Mouse (Mus musculus): ENCODE data around the gene Pga5. TPM values are rescaled to one million over a fixed set of nuclear protein-coding genes. Genes with fewer than 3 reads are reported as not detected.

The Pga5 gene
- 0.40 TPM in 1 of 2 replicates, not detected in the other for polyA plus RNA-seq (2015; fragmentation: Nextera tagmentation; extraction: Ambion mirVana)

DNA sequence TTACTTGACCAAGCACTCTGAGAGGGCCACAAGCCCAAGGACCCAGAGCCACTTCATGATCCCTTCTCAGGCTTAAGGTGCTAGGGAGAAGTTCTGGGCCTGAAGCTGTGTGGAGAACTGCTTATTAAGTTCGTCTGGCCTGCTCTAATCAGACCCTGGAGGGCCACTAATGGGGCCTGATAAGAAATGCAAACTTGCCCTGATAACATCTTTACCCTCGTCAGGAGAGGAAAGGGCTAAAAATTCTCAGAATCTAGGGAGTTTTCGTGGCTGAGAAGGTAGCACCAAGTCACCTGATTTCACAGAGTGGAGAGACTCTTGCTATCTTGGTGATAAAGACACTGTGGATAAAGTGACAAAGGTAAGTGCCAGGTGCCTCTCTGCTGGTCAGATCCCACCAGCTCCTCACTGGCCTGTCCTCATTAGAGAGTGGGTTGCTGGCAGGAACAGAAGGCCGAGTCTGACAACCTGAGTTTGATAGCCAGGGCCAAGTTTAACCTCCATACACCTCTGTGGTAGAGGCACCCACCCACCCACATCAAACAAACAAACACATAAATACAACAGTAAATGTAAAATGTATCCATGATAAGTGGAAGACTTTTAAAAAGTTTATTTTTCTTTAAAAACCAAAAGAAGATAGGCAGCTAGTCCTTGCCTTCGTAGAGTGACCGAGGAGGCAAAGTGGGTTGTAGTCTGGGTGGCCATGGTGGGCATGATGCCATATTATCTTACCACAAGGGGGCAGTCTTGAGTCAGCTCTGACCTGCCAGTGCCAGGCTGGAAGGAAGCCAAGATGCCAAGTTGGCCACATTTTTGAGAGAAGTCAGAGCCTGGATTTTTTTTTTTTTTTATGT lies at the start of gene Pga5:
Gene Pga5 (minus strand): TSS at position 157 of the 857 bp plus-strand sequence.

DNA sequence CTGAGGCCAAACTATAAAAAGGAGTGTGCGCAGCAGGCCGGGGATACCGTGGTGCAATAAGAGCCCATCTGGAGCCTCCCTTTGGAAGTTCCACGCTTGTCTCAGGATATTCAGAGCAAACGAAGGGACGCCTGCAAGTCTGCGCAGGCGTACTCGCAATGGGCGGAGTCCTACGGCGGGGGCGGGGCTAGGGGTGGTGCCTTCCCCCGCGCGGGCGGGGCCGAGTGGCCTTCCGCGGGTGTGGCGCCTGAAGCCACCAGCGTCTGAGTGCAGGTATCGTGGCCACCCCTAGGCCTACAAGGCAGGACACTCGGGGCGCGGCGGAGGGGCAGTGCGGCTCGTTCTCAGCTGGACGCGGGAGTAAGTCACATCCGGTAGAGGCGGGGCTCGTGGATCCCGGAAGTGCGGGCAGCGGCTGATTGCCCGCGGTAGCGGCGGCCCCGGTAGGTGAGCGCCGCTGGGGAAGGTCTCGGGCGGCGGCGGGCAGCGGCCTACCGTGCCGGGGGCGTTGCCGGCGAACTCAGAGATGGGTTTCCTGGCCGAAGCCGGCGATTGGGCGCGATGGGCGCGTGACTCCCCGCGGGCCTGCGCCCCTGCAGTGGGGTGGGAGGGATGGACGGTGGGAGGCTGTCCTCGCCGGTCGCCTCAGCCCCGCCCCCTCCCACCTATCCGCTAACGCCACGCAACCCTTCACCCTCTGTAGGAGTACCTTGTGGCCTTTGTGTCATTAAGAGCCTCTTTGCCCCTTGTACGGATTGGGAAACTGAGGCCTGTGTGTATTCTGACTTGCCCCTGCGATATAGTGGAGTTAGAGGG lies 10.9 kb upstream of the Pga5 start, which contains the start of gene Vps37c:
Gene Vps37c (plus strand): TSS at position 199 of the 816 bp plus-strand sequence.

DNA sequence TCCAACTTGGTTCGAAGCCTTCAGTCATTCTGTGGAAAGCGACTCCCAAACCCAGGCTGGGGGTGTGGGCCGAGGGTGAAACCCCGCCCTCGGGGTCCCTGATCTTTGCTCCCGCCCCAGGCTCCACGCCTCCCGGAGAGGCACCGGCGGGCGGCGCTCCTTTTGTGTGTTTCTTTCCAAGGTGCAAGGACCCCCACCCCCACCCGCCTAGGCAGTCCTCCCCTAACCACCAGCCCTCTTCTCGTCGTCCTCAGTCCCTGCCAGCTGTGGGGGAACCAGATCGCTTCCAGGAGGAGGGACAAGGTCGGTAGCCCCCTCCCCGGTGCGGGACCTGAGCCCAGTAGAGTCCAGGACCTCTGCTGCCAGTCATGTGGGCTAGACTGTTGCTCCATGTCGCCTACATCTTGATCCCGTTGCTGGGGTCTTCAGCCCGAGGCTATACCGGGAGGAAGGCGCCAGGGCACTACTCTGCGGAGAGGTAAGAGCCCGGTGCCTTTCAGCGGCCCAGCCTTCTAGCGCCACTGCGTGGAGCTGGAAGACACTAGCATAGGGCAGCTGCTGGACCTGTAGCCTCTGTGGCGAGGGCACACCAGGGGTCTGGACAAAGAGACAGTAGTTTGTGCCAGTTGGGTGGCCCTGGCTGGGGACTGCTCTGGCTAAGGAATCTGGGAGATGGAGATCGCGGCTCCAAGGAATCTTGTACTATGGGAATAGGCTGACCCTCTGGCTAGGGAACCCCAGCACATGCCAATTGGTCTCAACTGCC lies 43.6 kb downstream of the Pga5 start, which contains the start of gene Vwce:
Gene Vwce (plus strand): TSS at position 108 of the 766 bp plus-strand sequence.

Other genes starting within 250 kb of the Pga5 start
- gene Lrrc10b, start 220.6 kb downstream of the Pga5 start, polyA plus RNA-seq (2015; fragmentation: Nextera tagmentation; extraction: Ambion mirVana) = 0.12 and 0.28 TPM in 2 replicates
- gene Ppp1r32, start 195.1 kb downstream of the Pga5 start, polyA plus RNA-seq (2015; fragmentation: Nextera tagmentation; extraction: Ambion mirVana) = 0.17 TPM in 1 of 2 replicates, not detected in the other
- gene Cpsf7, start 152.8 kb downstream of the Pga5 start, polyA plus RNA-seq (2015; fragmentation: Nextera tagmentation; extraction: Ambion mirVana) = 17.2 and 17.3 TPM in 2 replicates
- gene Sdhaf2, start 151.9 kb downstream of the Pga5 start, polyA plus RNA-seq (2015; fragmentation: Nextera tagmentation; extraction: Ambion mirVana) = 44.2 and 47.1 TPM in 2 replicates
- gene Tmem216, start 121.8 kb downstream of the Pga5 start, polyA plus RNA-seq (2015; fragmentation: Nextera tagmentation; extraction: Ambion mirVana) = 12.1 and 17.5 TPM in 2 replicates
- 9.1 and 10.6 TPM in 2 replicates for gene Cyb561a3, start 100.9 kb downstream of the Pga5 start, polyA plus RNA-seq (2015; fragmentation: Nextera tagmentation; extraction: Ambion mirVana)
- 7.5 and 9.1 TPM in 2 replicates for gene Tmem138, start 100.7 kb downstream of the Pga5 start, polyA plus RNA-seq (2015; fragmentation: Nextera tagmentation; extraction: Ambion mirVana)
- gene Ddb1, start 72.7 kb downstream of the Pga5 start, polyA plus RNA-seq (2015; fragmentation: Nextera tagmentation; extraction: Ambion mirVana) = 177 and 194 TPM in 2 replicates
- 6.8 and 8.3 TPM in 2 replicates for gene Tkfc, start 72.4 kb downstream of the Pga5 start, polyA plus RNA-seq (2015; fragmentation: Nextera tagmentation; extraction: Ambion mirVana)
- 0.17 and 0.28 TPM in 2 replicates for gene Vwce, start 43.9 kb downstream of the Pga5 start, polyA plus RNA-seq (2015; fragmentation: Nextera tagmentation; extraction: Ambion mirVana)
- gene Vps37c, start 10.7 kb upstream of the Pga5 start, polyA plus RNA-seq (2015; fragmentation: Nextera tagmentation; extraction: Ambion mirVana) = 21.6 and 22.5 TPM in 2 replicates
- 0.19 TPM in 2 replicates for gene Cd5, start 60.9 kb upstream of the Pga5 start, polyA plus RNA-seq (2015; fragmentation: Nextera tagmentation; extraction: Ambion mirVana)
- gene Cd6, start 152.0 kb upstream of the Pga5 start, polyA plus RNA-seq (2015; fragmentation: Nextera tagmentation; extraction: Ambion mirVana) = 0.17 TPM in 1 of 2 replicates, not detected in the other
- gene Slc15a3, start 161.7 kb upstream of the Pga5 start, polyA plus RNA-seq (2015; fragmentation: Nextera tagmentation; extraction: Ambion mirVana) = 0.48 and 0.59 TPM in 2 replicates
- gene Tmem132a, start 191.9 kb upstream of the Pga5 start, polyA plus RNA-seq (2015; fragmentation: Nextera tagmentation; extraction: Ambion mirVana) = 23.7 and 25.7 TPM in 2 replicates
- gene Tmem109, start 203.9 kb upstream of the Pga5 start, polyA plus RNA-seq (2015; fragmentation: Nextera tagmentation; extraction: Ambion mirVana) = 167 and 179 TPM in 2 replicates
- 52.8 and 52.9 TPM in 2 replicates for gene Prpf19, start 217.2 kb upstream of the Pga5 start, polyA plus RNA-seq (2015; fragmentation: Nextera tagmentation; extraction: Ambion mirVana)
- gene Zp1, start 242.6 kb upstream of the Pga5 start, polyA plus RNA-seq (2015; fragmentation: Nextera tagmentation; extraction: Ambion mirVana) = 1.6 and 1.8 TPM in 2 replicates